Mouse (Mus musculus) intestine, embryonic 16.5 days (tissue): ENCODE results near the gene Rnf223. TPM values are rescaled to one million over a fixed set of nuclear protein-coding genes. Genes with fewer than 3 reads are reported as not detected.

Source experiments
- ATAC-seq: fragments of 200-750 bp; cut with Nextera tagmentation; 2 replicates; pipeline ENCODE4 v1.8.0; 2017; ENCODE audit warnings: moderate TSS enrichment, moderate library complexity
- H3K27ac ChIP-seq: fragments of 300-500 bp; sonication (generic); 2 replicates; pipeline ENCODE4 v1.5.1; 2014; ENCODE audit warnings: mild to moderate bottlenecking, low read length
- H3K27me3 ChIP-seq: fragments of 300-500 bp; sonication (generic); replicated peaks from 2 replicates; pipeline ENCODE4 v1.6.1; 2014; ENCODE audit warnings: low read length, control low read depth, mixed read lengths; ENCODE audit not compliant: control insufficient read depth, insufficient read depth
- H3K36me3 ChIP-seq: fragments of 300-500 bp; sonication (generic); 2 replicates; pipeline ENCODE4 v1.6.1; 2014; ENCODE audit warnings: low read length, control low read depth; ENCODE audit not compliant: control insufficient read depth, insufficient read depth
- H3K4me1 ChIP-seq: fragments of 300-500 bp; sonication (generic); 2 replicates; pipeline ENCODE4 v1.6.1; 2014; ENCODE audit warnings: low read length, control low read depth, mixed read lengths; ENCODE audit not compliant: control insufficient read depth, insufficient read depth
- H3K4me2 ChIP-seq: fragments of 300-500 bp; sonication (generic); 2 replicates; pipeline ENCODE4 v1.6.1; 2014; ENCODE audit warnings: low read depth, low read length, control low read depth
- H3K4me3 ChIP-seq: fragments of 300-500 bp; sonication (generic); 2 replicates; pipeline ENCODE4 v1.5.1; 2014; ENCODE audit warnings: mild to moderate bottlenecking, low read length
- H3K9ac ChIP-seq: fragments of 300-500 bp; sonication (generic); 2 replicates; pipeline ENCODE4 v1.6.1; 2014; ENCODE audit warnings: low read depth, low read length
- H3K9me3 ChIP-seq: fragments of 300-500 bp; sonication (generic); 2 replicates; pipeline ENCODE4 v1.6.1; 2016; ENCODE audit warnings: low read length, control low read depth; ENCODE audit not compliant: control insufficient read depth
- WGBS: fragments of 180-500 bp; shearing (Covaris S2); extraction: QIAGEN DNeasy Blood & Tissue Kit; methylation state at CpG from one replicate; pipeline ENCODE4 v1.1.7; 2014; 5-methylcytosine and 5-hydroxymethylcytosine counted together
- polyA plus RNA-seq: library from polyadenylated mRNA; unstranded; fragments of >200 nt; fragmentation: Nextera tagmentation; extraction: Ambion mirVana; gene quantifications from 2 replicates; pipeline ENCODE4 v1.2.1, GENCODE M21; 2015

Gene Rnf223
- 0.09 and 0.10 TPM in 2 replicates for polyA plus RNA-seq

- ATAC-seq, result no peak
- H3K9me3 ChIP-seq, result no peaks in the 10 kb centered on the region
- no peak within 1 kb of the TSS for H3K27ac ChIP-seq
- no peaks in the 10 kb centered on the region for H3K27me3 ChIP-seq
- H3K4me1 ChIP-seq, result peaks cover 7% of the 10 kb centered on the region; the same call in 1 of the 2 replicates
- H3K4me3 ChIP-seq, result no peak within 1 kb of the TSS
- H3K4me2 ChIP-seq, result no peak within 1 kb of the TSS
- WGBS, result 69% methylated on average over 15 of the region's 15 CpGs
- H3K36me3 ChIP-seq, result no peaks in the 10 kb centered on the region; the same call in 1 of the 2 replicates
- no peak within 1 kb of the TSS for H3K9ac ChIP-seq
Measured at GRCm38 (mm10) chr4:156130436-156130835, at the start of gene Rnf223. Gene Rnf223 (plus strand): TSS chr4:156130513.

DNA sequence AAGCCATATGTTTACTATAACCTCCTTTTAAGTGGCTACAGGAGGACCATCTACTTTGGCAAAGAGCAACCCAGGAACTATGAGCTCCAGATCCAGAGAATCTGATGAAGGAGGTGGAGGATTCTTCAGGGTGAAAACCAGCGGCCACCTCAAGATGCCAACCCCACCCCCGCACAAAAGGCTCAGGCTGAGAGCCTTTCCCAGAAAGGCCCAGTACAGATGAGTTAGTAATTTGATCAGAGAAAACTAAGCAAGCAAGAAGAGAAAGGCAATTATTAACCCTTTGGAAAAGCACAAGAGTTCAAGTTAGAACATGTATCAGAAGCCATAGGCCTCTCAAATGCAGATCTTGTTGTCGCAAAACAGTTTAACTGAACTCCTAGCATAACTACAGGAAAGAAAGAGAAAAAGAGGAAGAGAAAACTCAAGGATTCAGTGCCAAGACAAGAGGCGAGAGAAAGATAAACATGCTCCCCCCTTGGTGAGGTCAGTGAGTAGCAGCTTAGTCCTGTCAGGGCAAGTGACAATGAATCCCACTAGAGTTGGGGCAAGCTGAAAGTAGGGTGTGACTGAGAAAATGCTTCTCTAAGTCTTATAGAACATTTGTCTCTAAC lies 47.6 kb upstream of the Rnf223 start:
- 60% methylated on average over 4 of the region's 4 CpGs for WGBS
- no peak for ATAC-seq
- Histone ChIP-seq H3K27ac (peak overlapping the region; percentile 70), H3K9me3 (no peaks in the 10 kb centered on the region), H3K4me2 (0 out of 2 replicates have a peak overlapping the region, but pooled peaks have one; percentile 2), H3K36me3 (no peaks in the 10 kb centered on the region), H3K4me1 (peaks cover 13% of the 10 kb centered on the region; the same call in 1 of the 2 replicates), H3K9ac (no peak overlapping the region), H3K4me3 (no peak overlapping the region), H3K27me3 (peaks cover 5% of the 10 kb centered on the region; the same call in 1 of the 2 replicates)

DNA sequence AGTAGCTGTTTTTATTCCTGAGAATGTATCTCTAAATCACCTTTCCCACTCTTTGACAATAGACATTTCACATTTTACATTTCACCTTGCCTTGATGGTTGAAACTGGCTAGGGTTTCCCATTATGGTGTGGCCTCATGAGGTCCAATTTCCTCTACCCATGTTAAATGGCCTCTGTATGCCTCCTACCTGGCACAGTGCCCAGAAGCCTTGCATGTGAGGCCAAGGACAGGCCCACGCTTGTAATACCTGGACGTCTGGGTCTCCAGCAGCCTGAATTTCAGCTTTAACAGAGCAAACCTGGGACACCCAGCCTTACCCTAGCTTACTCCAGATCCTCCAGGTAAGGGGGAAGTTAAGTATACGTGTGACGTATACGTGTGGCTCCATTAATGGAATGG lies 47.0 kb upstream of the Rnf223 start:
- H3K4me1 ChIP-seq, result peaks cover 9% of the 10 kb centered on the region; the same call in 1 of the 2 replicates
- H3K27ac ChIP-seq, result peak overlapping the region; percentile 81
- H3K27me3 ChIP-seq, result 0 out of 2 replicates have a peak, but pooled peaks cover under 1% of the 10 kb centered on the region
- no peaks in the 10 kb centered on the region for H3K36me3 ChIP-seq
- WGBS, result 57% methylated on average over 5 of the region's 5 CpGs
- H3K9ac ChIP-seq, result peak overlapping the region; percentile 44; the same call in 1 of the 2 replicates
- no peaks in the 10 kb centered on the region for H3K9me3 ChIP-seq
- 0 out of 2 replicates have a peak overlapping the region, but pooled peaks have one; percentile 3 for H3K4me3 ChIP-seq
- peak; percentile 60 for ATAC-seq
- H3K4me2 ChIP-seq, result peak overlapping the region; percentile 23; the same call in 1 of the 2 replicates

DNA sequence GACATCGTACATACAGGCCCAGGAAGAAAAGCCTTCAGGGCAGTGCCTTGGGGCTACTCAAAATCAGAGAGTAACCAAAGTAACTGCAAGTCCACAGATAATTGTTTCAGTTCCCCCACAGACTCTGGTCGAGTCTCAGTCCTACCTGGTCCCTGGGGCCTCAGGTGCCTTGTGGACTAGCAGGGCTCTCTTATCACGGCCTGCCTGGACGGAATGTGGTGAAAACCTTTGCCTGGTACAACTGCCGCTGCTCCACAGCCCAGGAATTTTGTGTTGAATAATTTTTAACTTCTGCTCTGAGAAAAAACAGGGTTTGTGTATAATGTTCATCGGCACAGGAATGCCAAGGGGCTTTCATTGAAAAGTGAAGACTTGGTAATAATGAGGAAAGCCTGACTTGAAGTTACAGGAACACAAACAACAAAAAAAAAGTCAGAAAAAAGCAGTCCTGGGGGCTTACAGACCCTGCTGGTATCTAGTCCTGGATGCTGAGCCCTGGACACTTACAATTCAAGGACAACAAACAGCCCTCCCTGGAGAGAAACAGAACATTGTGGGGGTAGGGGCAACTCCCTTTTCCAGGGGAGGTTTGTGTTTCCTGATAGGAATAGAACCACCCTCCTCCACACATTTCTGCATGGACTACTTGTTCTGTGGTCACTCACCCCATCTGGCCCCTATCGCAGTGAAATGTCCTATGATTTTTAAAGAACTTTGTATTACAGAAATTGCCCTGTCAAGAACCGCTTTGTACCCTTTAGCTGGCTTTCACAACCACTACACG lies 46.0 kb upstream of the Rnf223 start:
- Histone ChIP-seq H3K4me3 (no peak overlapping the region), H3K4me1 (peaks cover 9% of the 10 kb centered on the region; the same call in 1 of the 2 replicates), H3K27me3 (no peaks in the 10 kb centered on the region), H3K36me3 (no peaks in the 10 kb centered on the region), H3K9ac (peak overlapping the region; percentile 49), H3K4me2 (peak overlapping the region; percentile 23), H3K27ac (peak overlapping the region; percentile 81), H3K9me3 (no peaks in the 10 kb centered on the region)
- peak; percentile 43; the same call in 1 of the 2 replicates for ATAC-seq
- 53% methylated on average over 9 of the region's 9 CpGs for WGBS

DNA sequence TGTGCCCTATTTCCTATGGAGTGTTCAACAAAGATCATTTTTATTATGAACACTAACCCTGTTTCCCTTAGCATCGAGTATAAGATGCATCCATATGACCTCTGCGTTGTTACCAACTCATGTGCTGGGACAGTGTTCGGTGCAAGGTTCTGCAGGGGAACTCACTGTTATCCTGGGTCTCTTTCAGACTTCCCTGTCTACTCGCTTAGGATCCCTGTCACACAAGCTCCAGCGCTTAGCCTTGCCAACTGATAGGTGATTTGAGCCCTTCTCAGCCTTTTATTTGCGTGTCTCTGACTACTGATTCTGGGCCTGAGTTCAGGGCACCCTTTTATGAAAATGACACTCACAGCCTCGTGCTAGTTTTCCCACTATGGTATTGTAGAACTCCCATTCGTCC lies 45.1 kb upstream of the Rnf223 start:
- no peaks in the 10 kb centered on the region for H3K9me3 ChIP-seq
- no peaks in the 10 kb centered on the region for H3K27me3 ChIP-seq
- no peaks in the 10 kb centered on the region for H3K36me3 ChIP-seq
- peaks cover 9% of the 10 kb centered on the region; the same call in 1 of the 2 replicates for H3K4me1 ChIP-seq
- H3K9ac ChIP-seq, result no peak overlapping the region
- peak overlapping the region; percentile 81; the same call in 1 of the 2 replicates for H3K27ac ChIP-seq
- no peak overlapping the region for H3K4me2 ChIP-seq
- 87% methylated on average over 8 of the region's 8 CpGs for WGBS
- no peak for ATAC-seq
- no peak overlapping the region for H3K4me3 ChIP-seq

DNA sequence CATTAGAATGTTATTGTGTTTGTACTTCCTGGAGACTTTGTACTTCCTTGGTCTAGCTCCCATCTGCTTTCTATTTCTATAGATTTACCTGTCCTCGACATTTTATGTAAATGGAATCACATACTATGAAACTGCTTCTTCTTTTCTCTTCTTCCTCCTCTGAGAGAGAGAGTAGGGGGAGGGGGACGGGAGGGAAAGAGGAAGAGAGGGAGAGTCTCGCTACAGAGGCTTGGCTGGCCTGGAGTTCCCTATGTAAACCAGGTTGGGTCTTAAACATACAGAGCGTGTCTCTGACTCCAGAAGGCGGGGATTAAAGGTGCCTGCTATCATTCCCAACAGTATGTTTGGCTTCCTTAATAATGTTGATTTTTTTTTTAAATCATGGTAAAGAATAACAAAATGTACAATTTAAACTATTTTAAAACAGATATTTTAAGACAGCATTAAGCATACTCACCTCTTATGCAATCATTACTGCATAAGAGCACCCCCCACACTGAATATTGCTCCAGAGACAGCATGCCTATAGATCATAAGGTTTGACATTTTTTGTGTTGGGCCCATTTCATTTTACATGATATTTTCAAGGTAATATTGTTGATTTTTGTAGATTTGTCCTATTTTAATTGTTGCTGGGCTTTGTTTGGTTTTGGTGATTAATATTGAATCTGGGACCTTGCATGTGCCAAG lies 42.8 kb upstream of the Rnf223 start:
- peak overlapping the region; percentile 25; the same call in 1 of the 2 replicates for H3K4me2 ChIP-seq
- H3K9me3 ChIP-seq, result no peaks in the 10 kb centered on the region
- no peaks in the 10 kb centered on the region for H3K27me3 ChIP-seq
- peaks cover 7% of the 10 kb centered on the region; the same call in 1 of the 2 replicates for H3K4me1 ChIP-seq
- H3K27ac ChIP-seq, result peak overlapping the region; percentile 74
- no peaks in the 10 kb centered on the region for H3K36me3 ChIP-seq
- ATAC-seq, result peak; percentile 27; the same call in 1 of the 2 replicates
- H3K9ac ChIP-seq, result no peak overlapping the region
- no peak overlapping the region for H3K4me3 ChIP-seq
- 12% methylated on average over 5 of the region's 5 CpGs for WGBS

GRCm38 (mm10) chr4:156091236-156091635 lies 39.1 kb upstream of the Rnf223 start:
- 60% methylated on average over 1 of the region's 1 CpGs for WGBS
- no peaks in the 10 kb centered on the region for H3K27me3 ChIP-seq
- peak; percentile 57; the same call in 1 of the 2 replicates for ATAC-seq
- H3K4me1 ChIP-seq, result no peaks in the 10 kb centered on the region; the same call in 1 of the 2 replicates
- H3K4me3 ChIP-seq, result no peak overlapping the region
- no peak overlapping the region for H3K9ac ChIP-seq
- no peaks in the 10 kb centered on the region for H3K9me3 ChIP-seq
- no peak overlapping the region for H3K27ac ChIP-seq
- no peaks in the 10 kb centered on the region for H3K36me3 ChIP-seq
- H3K4me2 ChIP-seq, result no peak overlapping the region

DNA sequence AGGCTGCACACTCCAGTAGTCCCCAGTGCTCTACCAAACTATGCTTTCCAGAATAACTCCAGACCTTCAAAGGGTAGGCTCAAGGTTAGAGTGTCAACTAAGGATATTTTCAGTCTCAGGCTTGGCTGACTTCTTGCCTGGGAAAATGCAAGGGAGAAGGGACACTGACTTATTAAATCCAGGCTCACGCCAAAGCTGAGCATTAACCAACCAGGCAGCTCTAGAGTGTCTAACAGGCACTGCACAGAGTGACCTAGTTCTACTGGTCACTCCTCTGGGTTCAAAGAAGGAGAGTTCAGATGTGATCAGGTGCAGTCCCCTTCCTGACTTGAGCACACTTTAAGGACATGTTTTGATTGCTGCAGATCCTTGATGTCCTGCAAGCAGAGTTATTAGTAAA lies 37.5 kb upstream of the Rnf223 start:
- no peak overlapping the region for H3K9ac ChIP-seq
- no peak overlapping the region for H3K27ac ChIP-seq
- no peak overlapping the region for H3K4me2 ChIP-seq
- WGBS, result 83% methylated on average over 1 of the region's 1 CpGs
- no peak for ATAC-seq
- no peaks in the 10 kb centered on the region for H3K27me3 ChIP-seq
- H3K4me3 ChIP-seq, result no peak overlapping the region
- H3K36me3 ChIP-seq, result no peaks in the 10 kb centered on the region
- H3K9me3 ChIP-seq, result no peaks in the 10 kb centered on the region
- no peaks in the 10 kb centered on the region; the same call in 1 of the 2 replicates for H3K4me1 ChIP-seq

DNA sequence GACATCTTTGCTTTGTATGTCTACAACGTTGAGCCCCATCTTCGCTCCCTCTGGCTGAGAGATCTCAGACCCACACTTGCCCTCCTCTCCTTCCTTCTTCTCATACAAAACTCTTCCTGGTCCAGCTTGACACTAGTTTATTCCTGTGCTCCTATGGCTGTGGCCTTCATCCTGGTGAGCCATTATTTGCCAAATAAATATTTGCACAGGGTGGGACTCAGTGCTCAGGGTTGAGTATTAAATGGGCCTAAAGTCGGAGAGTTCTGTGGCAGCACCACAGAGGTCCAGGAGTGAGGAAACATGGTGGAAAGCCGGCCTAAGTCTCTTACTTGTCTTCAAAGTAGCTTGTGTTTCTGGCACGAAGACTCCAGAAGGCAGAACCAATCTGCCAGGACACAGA lies 36.6 kb upstream of the Rnf223 start:
- Histone ChIP-seq H3K9ac (no peak overlapping the region), H3K4me2 (no peak overlapping the region), H3K4me1 (no peaks in the 10 kb centered on the region; the same call in 1 of the 2 replicates), H3K36me3 (no peaks in the 10 kb centered on the region), H3K9me3 (no peaks in the 10 kb centered on the region), H3K4me3 (no peak overlapping the region), H3K27ac (0 out of 2 replicates have a peak overlapping the region, but pooled peaks have one; percentile 21), H3K27me3 (no peaks in the 10 kb centered on the region)
- peak; percentile 58 for ATAC-seq
- WGBS, result 56% methylated on average over 5 of the region's 5 CpGs
